Mouse (Mus musculus) T-helper 2 cell (primary cell): ENCODE results near the gene Stmn1.

Source experiments
- in situ Hi-C: fragments of 300-600 bp; cut with MboI, MseI; formaldehyde crosslinking; loops from one replicate; pipeline ENCODE4 v1.15.1; 2025; ENCODE audit warnings: high pct_unique_total_duplicates

Gene Stmn1

GRCm38 (mm10) chr4:134458856-134459255 is 9.3 kb upstream of the Stmn1 start:
- in situ Hi-C loops, result no loop called here

GRCm38 (mm10) chr4:134460277-134460676 is 7.8 kb upstream of the Stmn1 start:
- in situ Hi-C loops, result no loop called here

- in situ Hi-C loops, result no loop called here
Observed at GRCm38 (mm10) chr4:134461252-134461651, 6.9 kb upstream of the Stmn1 start.

GRCm38 (mm10) chr4:134465789-134466188 is 2.3 kb upstream of the Stmn1 start:
- in situ Hi-C loops, result no loop called here

GRCm38 (mm10) chr4:134466381-134467262 is 1.5 kb upstream of the Stmn1 start:
- in situ Hi-C loops, result no loop called here

GRCm38 (mm10) chr4:134467435-134468214 is 495 bp upstream of the Stmn1 start:
- in situ Hi-C loops, result no loop called here

GRCm38 (mm10) chr4:134468578-134469266 is 602 bp downstream of the Stmn1 start:
- in situ Hi-C loops, result no loop called here

GRCm38 (mm10) chr4:134469341-134469796 is 1.2 kb downstream of the Stmn1 start:
- in situ Hi-C loops, result no loop called here

GRCm38 (mm10) chr4:134469985-134470384 is 1.9 kb downstream of the Stmn1 start:
- in situ Hi-C loops, result no loop called here

- in situ Hi-C loops, result no loop called here
Observed at GRCm38 (mm10) chr4:134471469-134471868, 3.3 kb downstream of the Stmn1 start.

- in situ Hi-C loops, result no loop called here
Observed at GRCm38 (mm10) chr4:134473764-134474163, 5.6 kb downstream of the Stmn1 start.

GRCm38 (mm10) chr4:134474240-134474639 is 6.1 kb downstream of the Stmn1 start:
- in situ Hi-C loops, result no loop called here

- in situ Hi-C loops, result loop anchor here (5.0 kb wide), 1 partner anchor 75 kb away; no protein-coding TSS in a partner anchor
Observed at GRCm38 (mm10) chr4:134476899-134477298, 8.8 kb downstream of the Stmn1 start.

- in situ Hi-C loops, result loop anchor here (5.0 kb wide), 1 partner anchor 76 kb away; no protein-coding TSS in a partner anchor
Observed at GRCm38 (mm10) chr4:134478031-134478430, 9.9 kb downstream of the Stmn1 start.

- in situ Hi-C loops, result loop anchor here (5.0 kb wide), 1 partner anchor 78 kb away; no protein-coding TSS in a partner anchor
Observed at GRCm38 (mm10) chr4:134479839-134480238, 11.7 kb downstream of the Stmn1 start.

GRCm38 (mm10) chr4:134480864-134481263 is 12.7 kb downstream of the Stmn1 start:
- in situ Hi-C loops, result no loop called here

GRCm38 (mm10) chr4:134481270-134481669 is 13.2 kb downstream of the Stmn1 start:
- in situ Hi-C loops, result no loop called here

GRCm38 (mm10) chr4:134482442-134482841 is 14.3 kb downstream of the Stmn1 start:
- in situ Hi-C loops, result no loop called here

GRCm38 (mm10) chr4:134483078-134483688 is 15.1 kb downstream of the Stmn1 start:
- in situ Hi-C loops, result no loop called here

- in situ Hi-C loops, result no loop called here
Observed at GRCm38 (mm10) chr4:134483696-134484095, 15.6 kb downstream of the Stmn1 start.

GRCm38 (mm10) chr4:134484231-134484630 is 16.1 kb downstream of the Stmn1 start:
- in situ Hi-C loops, result no loop called here
